Mouse (Mus musculus) C2C12 (cell line): ENCODE data around the gene Axl.

Experiments used
- CEBPB ChIP-seq: IDR thresholded peaks from one replicate; pipeline ENCODE4 v1.6.1; 2011; ENCODE audit warnings: low read depth, mild to moderate bottlenecking, control low read depth, moderate library complexity
- CTCF ChIP-seq: IDR thresholded peaks from one replicate; pipeline ENCODE4 v1.5.1; 2011; ENCODE audit not compliant: control insufficient read depth, insufficient read depth, insufficient read length
- FOSL1 ChIP-seq: IDR thresholded peaks from one replicate; pipeline ENCODE4 v1.8.0; 2011; ENCODE audit warnings: mild to moderate bottlenecking, low read length; ENCODE audit not compliant: poor library complexity, insufficient read depth, severe bottlenecking
- MAX ChIP-seq: IDR thresholded peaks from one replicate; pipeline ENCODE4 v1.6.1; 2011; ENCODE audit warnings: mild to moderate bottlenecking, control low read depth
- MYOD1 ChIP-seq: IDR thresholded peaks from one replicate; pipeline ENCODE4 v1.6.1; 2011; ENCODE audit warnings: low read depth; ENCODE audit not compliant: control insufficient read depth, insufficient read length
- MYOG ChIP-seq: IDR thresholded peaks from one replicate; pipeline ENCODE4 v1.6.1; 2011; ENCODE audit not compliant: control insufficient read depth, insufficient read length; ENCODE audit errors: extremely low read depth
- USF1 ChIP-seq: IDR thresholded peaks from one replicate; pipeline ENCODE4 v1.6.1; 2011; ENCODE audit warnings: low read depth, mild to moderate bottlenecking, control low read depth, moderate library complexity

DNA sequence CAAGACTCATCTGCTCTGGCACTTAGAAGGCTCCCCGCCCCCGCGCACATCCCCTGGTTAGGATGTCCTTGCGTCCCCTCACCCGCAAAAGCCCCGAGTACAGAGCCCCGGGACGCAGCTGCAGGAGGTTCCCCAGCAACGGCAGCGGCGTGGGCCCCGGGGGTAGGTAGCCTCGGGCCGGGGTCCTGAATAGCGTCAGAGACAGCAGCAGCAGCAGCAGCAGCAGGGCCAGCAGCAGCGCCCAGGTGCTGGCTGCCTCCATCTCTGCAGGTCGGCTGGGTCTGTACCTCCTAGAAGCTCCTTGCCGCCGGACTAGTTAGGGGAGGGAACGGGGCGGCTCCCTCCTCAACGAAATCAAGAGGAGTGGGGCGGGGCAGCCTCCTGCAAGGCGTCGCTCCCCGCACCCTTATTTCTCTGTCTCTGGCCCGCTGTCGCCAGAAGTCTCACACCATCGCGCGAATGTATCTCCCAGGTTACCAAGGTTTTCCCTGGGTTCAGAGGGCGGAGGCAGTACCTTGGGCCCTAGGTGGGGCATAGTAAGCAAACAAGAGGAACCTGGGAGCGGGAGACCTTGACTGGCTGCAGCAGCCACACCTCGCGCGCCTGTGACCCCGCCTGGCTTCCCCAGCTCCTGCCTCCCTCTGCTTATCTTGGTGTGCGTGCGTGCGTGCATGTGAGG, 27.9 kb upstream of the Axl start, which contains the start of gene Cyp2s1:
- no peak for TF ChIP-seq CTCF
- TF ChIP-seq MAX = no peak
- no peak for TF ChIP-seq USF1
- TF ChIP-seq CEBPB = no peak
- no peak for TF ChIP-seq FOSL1
- no peak for TF ChIP-seq MYOD1
- no peak for TF ChIP-seq MYOG
